ENCODE assay signal across 8 mouse cellular contexts in genomic region chr19:3414268-3414733, GRCm38 (mm10). TPM values are rescaled to one million over a fixed set of nuclear protein-coding genes. Genes with fewer than 3 reads are reported as not detected.
DNase-seq lines count a peak whose midpoint lies in the region; ATAC-seq lines count a peak whose summit lies in the region.

Gene Gal (minus strand): TSS chr19:3414544.

- ATAC-seq in forebrain, embryonic 12.5 days (ENCODE audit: low FRiP score): 0 out of 2 replicates have a peak, but pooled peaks have one; percentile 33
- ATAC-seq in hindbrain, embryonic 16.5 days: peak; percentile 48; the same call in 1 of the 2 replicates
- ATAC-seq in lung, embryonic 16.5 days (ENCODE audit: low read depth): peak; percentile 53

- 3% methylated on average over 37 of the region's 37 CpGs for WGBS in forebrain, embryonic 12.5 days
- 2% methylated on average over 34 of the region's 37 CpGs for WGBS in hindbrain, embryonic 16.5 days
- WGBS in lung, embryonic 16.5 days: 2% methylated on average over 37 of the region's 37 CpGs

- DNase-seq in urinary bladder, postnatal 14 days (ENCODE audit: low spot score): peak; percentile 10
- DNase-seq in urinary bladder, adult 2 months (ENCODE audit: low spot score): no peak
- DNase-seq in ovary, postnatal 36 days (ENCODE audit: low spot score): peak; percentile 40
- no peak for DNase-seq in frontal cortex, postnatal 10 days (ENCODE audit: low spot score in 2 of 2)
- no peak for DNase-seq in yolk sac, embryonic 10.5 days (ENCODE audit: low spot score)

- no peak within 1 kb of the TSS for H3K27ac ChIP-seq in forebrain, embryonic 12.5 days
- no peak within 1 kb of the TSS for H3K27ac ChIP-seq in hindbrain, embryonic 16.5 days (ENCODE audit: low read depth, low read length)
- H3K27ac ChIP-seq in lung, embryonic 16.5 days (ENCODE audit: low read length): no peak within 1 kb of the TSS

- H3K9ac ChIP-seq in forebrain, embryonic 12.5 days: peak within 1 kb of the TSS; percentile 38
- peak within 1 kb of the TSS; percentile 44 for H3K9ac ChIP-seq in hindbrain, embryonic 16.5 days (ENCODE audit: low read depth, low read length)
- peak within 1 kb of the TSS; percentile 36; the same call in 1 of the 2 replicates for H3K9ac ChIP-seq in lung, embryonic 16.5 days (ENCODE audit: low read length)

- H3K9me3 ChIP-seq in forebrain, embryonic 12.5 days: no peaks in the 10 kb centered on the region
- no peaks in the 10 kb centered on the region for H3K9me3 ChIP-seq in hindbrain, embryonic 16.5 days (ENCODE audit: control insufficient read depth, low read length)
- 0 out of 2 replicates have a peak, but pooled peaks cover 2% of the 10 kb centered on the region for H3K9me3 ChIP-seq in lung, embryonic 16.5 days (ENCODE audit: control insufficient read depth, low read length)

- peaks cover 40% of the 10 kb centered on the region for H3K27me3 ChIP-seq in forebrain, embryonic 12.5 days
- H3K27me3 ChIP-seq in hindbrain, embryonic 16.5 days (replicated peaks; ENCODE audit: control insufficient read depth, insufficient read depth, low read length): peaks cover 11% of the 10 kb centered on the region
- H3K27me3 ChIP-seq in lung, embryonic 16.5 days (ENCODE audit: control insufficient read depth, insufficient read depth, low read depth, low read length): peaks cover 18% of the 10 kb centered on the region

- peak within 1 kb of the TSS; percentile 35 for H3K4me3 ChIP-seq in forebrain, embryonic 12.5 days (replicated peaks)
- H3K4me3 ChIP-seq in hindbrain, embryonic 16.5 days (ENCODE audit: low read length): peak within 1 kb of the TSS; percentile 38
- H3K4me3 ChIP-seq in lung, embryonic 16.5 days (ENCODE audit: low read length): peak within 1 kb of the TSS; percentile 38

- H3K36me3 ChIP-seq in forebrain, embryonic 12.5 days (replicated peaks): no peaks in the 10 kb centered on the region
- H3K36me3 ChIP-seq in hindbrain, embryonic 16.5 days (ENCODE audit: control insufficient read depth, insufficient read depth, low read length): no peaks in the 10 kb centered on the region
- no peaks in the 10 kb centered on the region for H3K36me3 ChIP-seq in lung, embryonic 16.5 days (ENCODE audit: control insufficient read depth, insufficient read depth, low read length)

- peaks cover 12% of the 10 kb centered on the region for H3K4me1 ChIP-seq in forebrain, embryonic 12.5 days
- H3K4me1 ChIP-seq in hindbrain, embryonic 16.5 days (ENCODE audit: control insufficient read depth, insufficient read depth, low read depth, low read length): peaks cover 8% of the 10 kb centered on the region; the same call in 1 of the 2 replicates
- peaks cover 2% of the 10 kb centered on the region; the same call in 1 of the 2 replicates for H3K4me1 ChIP-seq in lung, embryonic 16.5 days (replicated peaks; ENCODE audit: control insufficient read depth, insufficient read depth, low read length)

- H3K4me2 ChIP-seq in forebrain, embryonic 12.5 days: peak within 1 kb of the TSS; percentile 63
- H3K4me2 ChIP-seq in hindbrain, embryonic 16.5 days (ENCODE audit: low read length): peak within 1 kb of the TSS; percentile 68
- H3K4me2 ChIP-seq in lung, embryonic 16.5 days (ENCODE audit: low read depth, low read length): peak within 1 kb of the TSS; percentile 57

RNA-seq across cellular contexts. Expression of gene Gal, which starts in this region (rescaled TPM):
- polyA plus RNA-seq in urinary bladder, adult 2 months (2012; rRNA removed): 0.08 TPM in 1 of 2 replicates, not detected in the other
- 1.1 and 2.0 TPM in 2 replicates for polyA plus RNA-seq in forebrain, embryonic 12.5 days (2016; fragmentation: Nextera tagmentation; extraction: Ambion mirVana)
- 24.3 and 25.3 TPM in 2 replicates for polyA plus RNA-seq in hindbrain, embryonic 16.5 days (2015; fragmentation: Nextera tagmentation; extraction: Ambion mirVana)
- 1.3 and 2.8 TPM in 2 replicates for polyA plus RNA-seq in lung, embryonic 16.5 days (2015; fragmentation: Nextera tagmentation; extraction: Ambion mirVana)

Comparison
In these comparisons a context has a peak if more than half of its experiments do, and no peak if none do; other contexts are left out.
1. DNase-seq: peak in urinary bladder, postnatal 14 days (single experiment) and ovary, postnatal 36 days (single experiment); none in urinary bladder, adult 2 months (single experiment), frontal cortex, postnatal 10 days (0 of 2) and yolk sac, embryonic 10.5 days (single experiment).
2. Peak in every context shown above with its lines, with median percentiles within 50 percentile points of each other: ATAC-seq, H3K4me2 ChIP-seq, H3K4me3 ChIP-seq and H3K9ac ChIP-seq.